Mouse (Mus musculus): ENCODE results near the gene Hoxd11.

Gene Hoxd11

DNA sequence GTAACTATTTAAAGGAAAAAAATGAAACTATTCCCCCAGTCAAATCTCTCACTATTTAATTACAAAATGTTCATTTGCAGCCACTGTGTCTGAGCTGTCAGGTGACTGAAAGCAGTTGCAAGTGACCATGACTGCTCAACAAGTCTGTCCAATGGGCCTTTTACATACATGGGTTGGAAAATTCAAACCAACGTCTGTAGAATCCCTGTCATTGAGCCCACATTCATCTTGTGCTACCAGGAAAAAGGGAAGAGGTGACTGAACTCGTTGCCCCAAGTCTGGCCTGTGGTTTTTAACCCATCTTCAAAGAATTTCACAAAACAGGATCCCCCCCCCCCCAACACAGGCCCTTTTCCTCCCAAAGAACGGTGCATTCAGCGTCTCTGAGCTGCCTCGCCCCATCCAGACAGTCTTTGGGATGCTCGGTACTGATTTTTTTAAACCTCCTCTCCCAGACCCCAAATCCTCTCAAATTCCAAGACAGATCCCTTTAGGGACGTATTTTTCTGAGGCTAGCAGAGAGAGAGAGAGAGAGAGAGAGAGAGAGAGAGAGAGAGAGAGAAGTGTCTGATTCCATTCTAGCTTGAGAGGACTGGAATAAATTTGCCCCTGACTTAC lies 16.6 kb downstream of the Hoxd11 start:
- DNase-seq (ENCODE audit: low spot score), result no peak

- DNase-seq (ENCODE audit: low spot score), result no peak
Observed at GRCm38 (mm10) chr2:74696442-74697335, 17.3 kb downstream of the Hoxd11 start.

GRCm38 (mm10) chr2:74697567-74698121 lies 18.3 kb downstream of the Hoxd11 start, which contains the start of gene Hoxd9:
Gene Hoxd9, plus strand, starts transcription at chr2:74697727.
- no peak for DNase-seq (ENCODE audit: low spot score)

DNA sequence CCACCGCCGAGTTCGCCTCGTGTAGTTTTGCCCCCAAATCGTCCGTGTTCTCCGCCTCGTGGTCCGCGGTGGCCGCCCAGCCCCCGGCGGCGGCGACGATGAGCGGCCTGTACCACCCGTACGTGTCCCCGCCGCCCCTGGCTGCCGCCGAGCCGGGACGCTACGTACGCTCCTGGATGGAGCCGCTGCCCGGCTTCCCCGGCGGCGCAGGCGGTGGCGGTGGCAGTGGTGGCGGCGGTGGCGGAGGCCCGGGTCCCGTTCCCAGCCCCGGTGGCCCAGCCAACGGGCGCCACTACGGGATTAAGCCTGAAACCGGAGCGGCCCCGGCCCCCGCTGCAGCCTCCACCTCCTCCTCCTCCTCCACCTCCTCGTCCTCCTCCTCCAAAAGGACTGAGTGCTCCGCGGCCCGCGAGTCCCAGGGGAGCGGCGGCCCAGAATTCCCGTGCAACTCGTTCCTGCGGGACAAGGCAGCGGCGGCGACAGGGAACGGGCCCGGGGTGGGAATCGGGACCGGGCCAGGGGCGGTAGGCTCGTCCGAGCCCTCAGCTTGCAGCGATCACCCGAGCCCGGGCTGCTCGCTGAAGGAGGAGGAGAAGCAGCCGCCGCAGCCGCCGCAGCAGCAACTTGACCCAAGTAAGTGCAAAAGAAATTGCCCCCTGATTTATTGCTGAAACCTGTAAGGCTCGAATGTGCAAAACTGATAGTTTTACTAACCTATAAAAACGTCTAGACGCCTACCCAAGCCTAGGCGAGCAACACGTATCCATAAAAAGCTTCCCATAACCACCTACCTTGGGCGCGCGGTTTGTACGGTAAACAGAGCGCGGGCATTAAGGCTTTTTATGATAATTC lies 19.1 kb downstream of the Hoxd11 start:
- DNase-seq (ENCODE audit: low spot score), result no peak

DNA sequence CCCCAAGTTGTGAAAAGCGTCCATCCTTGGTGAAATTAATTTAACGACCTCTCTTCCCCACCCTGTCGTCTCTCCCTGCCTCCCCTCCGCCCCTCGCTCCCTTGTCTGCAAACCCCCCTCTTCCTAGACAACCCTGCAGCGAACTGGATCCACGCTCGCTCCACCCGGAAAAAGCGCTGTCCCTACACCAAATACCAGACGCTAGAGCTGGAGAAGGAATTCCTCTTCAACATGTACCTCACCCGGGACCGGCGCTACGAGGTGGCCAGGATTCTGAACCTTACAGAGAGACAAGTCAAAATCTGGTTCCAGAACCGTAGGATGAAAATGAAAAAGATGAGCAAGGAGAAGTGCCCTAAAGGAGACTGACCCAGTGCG lies 19.7 kb downstream of the Hoxd11 start:
- no peak for DNase-seq (ENCODE audit: low spot score)

- DNase-seq (ENCODE audit: low spot score), result no peak
Observed at GRCm38 (mm10) chr2:74699664-74700545, 20.5 kb downstream of the Hoxd11 start.

DNA sequence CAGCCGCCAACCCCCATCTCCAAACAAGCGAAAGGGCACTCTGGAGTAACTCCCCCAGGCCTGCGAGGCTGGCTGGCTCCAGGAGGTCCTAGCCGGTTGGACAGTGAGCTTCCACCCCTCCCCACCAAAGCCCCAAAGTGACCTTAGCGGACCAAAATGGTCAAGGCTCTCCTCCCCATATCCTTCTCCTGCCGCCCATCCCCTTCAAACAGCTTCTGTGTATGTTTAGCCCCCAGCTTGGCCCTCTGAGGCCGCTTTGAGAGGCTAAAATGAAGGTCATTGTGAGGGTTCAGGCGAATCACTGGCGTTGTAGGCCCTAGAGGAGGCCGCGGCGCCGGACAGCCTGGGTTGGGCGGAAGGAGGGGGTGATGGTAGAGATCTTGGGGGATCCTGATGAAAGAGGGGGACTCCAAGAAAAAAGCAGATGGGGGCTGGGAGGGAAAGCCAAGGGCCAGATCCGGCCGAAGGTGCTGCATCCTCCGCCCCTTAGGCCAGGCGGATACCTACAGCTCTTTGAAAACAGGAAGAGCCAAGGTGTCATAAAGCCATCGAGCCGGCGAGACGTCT lies 21.3 kb downstream of the Hoxd11 start:
- no peak for DNase-seq (ENCODE audit: low spot score)

- no peak for DNase-seq (ENCODE audit: low spot score)
Observed at GRCm38 (mm10) chr2:74701949-74702819, 22.8 kb downstream of the Hoxd11 start.

- DNase-seq (ENCODE audit: low spot score), result no peak
Observed at GRCm38 (mm10) chr2:74702820-74703219, 23.5 kb downstream of the Hoxd11 start.

GRCm38 (mm10) chr2:74703317-74703716 lies 24.0 kb downstream of the Hoxd11 start:
- DNase-seq (ENCODE audit: low spot score), result no peak

DNA sequence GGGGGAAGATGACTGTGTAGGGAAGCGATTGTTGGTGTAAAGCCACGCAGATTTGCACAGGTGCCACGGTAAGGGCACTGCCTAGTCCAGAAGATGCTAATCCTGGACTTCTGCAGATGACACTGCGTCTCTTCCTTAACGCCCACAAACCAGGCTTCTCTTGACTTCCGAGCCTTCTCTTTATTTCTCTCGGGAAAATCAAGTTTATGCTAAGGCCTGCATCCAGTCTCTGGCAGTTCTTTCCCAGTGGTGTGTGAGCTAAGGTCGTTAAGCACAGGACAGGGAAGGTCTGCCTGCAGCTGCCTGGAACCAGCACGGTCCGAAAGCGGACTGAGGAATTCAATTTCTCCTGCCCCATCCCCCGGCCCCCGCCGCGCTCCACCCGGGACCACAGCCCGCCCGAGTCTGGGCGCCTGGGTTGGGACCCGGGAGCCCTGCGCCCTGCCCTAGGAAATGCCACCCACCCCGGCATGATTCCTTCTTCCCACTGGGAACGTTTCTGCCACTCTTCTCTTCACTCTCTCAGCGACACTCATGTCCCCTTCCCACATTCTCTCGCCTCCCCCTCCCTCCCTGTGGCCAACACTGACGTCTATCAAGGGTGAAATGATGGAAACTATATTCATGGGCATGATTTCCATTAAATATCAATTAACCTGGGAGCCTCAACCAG lies 24.5 kb downstream of the Hoxd11 start:
- DNase-seq (ENCODE audit: low spot score), result no peak

- no peak for DNase-seq (ENCODE audit: low spot score)
Observed at GRCm38 (mm10) chr2:74704393-74704998, 25.1 kb downstream of the Hoxd11 start, which contains the start of gene Hoxd8. Gene Hoxd8, plus strand, starts transcription at chr2:74704615.

DNA sequence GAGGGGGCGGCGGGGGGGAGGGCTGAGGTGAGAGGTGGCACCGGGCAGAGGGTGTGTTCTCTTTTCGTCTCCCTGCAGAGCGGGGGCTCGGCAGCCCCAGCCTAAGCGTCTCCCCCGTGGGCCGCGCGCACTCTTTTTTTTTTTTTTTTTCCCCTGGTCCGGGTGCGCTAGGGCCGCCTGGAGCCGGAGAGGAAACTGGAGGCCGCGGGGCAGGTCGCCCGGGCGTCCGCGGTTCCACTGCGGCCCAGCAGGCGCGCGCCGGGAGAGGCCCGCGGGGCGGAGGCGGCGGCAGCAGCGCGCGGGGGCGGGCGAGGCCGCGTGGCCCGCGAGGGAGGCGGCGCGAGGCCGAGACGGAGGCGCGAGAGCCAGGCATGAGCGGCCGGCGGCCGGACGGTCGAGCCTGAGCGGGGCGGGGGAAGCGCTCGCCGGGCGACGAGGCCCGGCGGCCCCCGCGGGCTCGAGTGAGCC lies 25.7 kb downstream of the Hoxd11 start:
- DNase-seq (ENCODE audit: low spot score), result no peak

- no peak for DNase-seq (ENCODE audit: low spot score)
Observed at GRCm38 (mm10) chr2:74705467-74706089, 26.2 kb downstream of the Hoxd11 start.

GRCm38 (mm10) chr2:74706393-74706960 lies 27.1 kb downstream of the Hoxd11 start:
- no peak for DNase-seq (ENCODE audit: low spot score)

- DNase-seq (ENCODE audit: low spot score), result no peak
Observed at GRCm38 (mm10) chr2:74707599-74707998, 28.2 kb downstream of the Hoxd11 start.

- no peak for DNase-seq (ENCODE audit: low spot score)
Observed at GRCm38 (mm10) chr2:74708676-74709075, 29.3 kb downstream of the Hoxd11 start.

Data from spleen, adult 12 weeks (tissue).